Mouse (Mus musculus) C2C12 (cell line): ENCODE data around the gene Atrnl1.

Source experiments
- CEBPB ChIP-seq: IDR thresholded peaks from one replicate; pipeline ENCODE4 v1.6.1; 2011; ENCODE audit warnings: low read depth, mild to moderate bottlenecking, control low read depth, moderate library complexity
- CTCF ChIP-seq: IDR thresholded peaks from one replicate; pipeline ENCODE4 v1.5.1; 2011; ENCODE audit not compliant: control insufficient read depth, insufficient read depth, insufficient read length
- MAX ChIP-seq: IDR thresholded peaks from one replicate; pipeline ENCODE4 v1.6.1; 2011; ENCODE audit warnings: mild to moderate bottlenecking, control low read depth
- MYOD1 ChIP-seq: IDR thresholded peaks from one replicate; pipeline ENCODE4 v1.6.1; 2011; ENCODE audit warnings: low read depth; ENCODE audit not compliant: control insufficient read depth, insufficient read length
- MYOG ChIP-seq: IDR thresholded peaks from one replicate; pipeline ENCODE4 v1.6.1; 2011; ENCODE audit not compliant: control insufficient read depth, insufficient read length; ENCODE audit errors: extremely low read depth
- USF1 ChIP-seq: IDR thresholded peaks from one replicate; pipeline ENCODE4 v1.6.1; 2011; ENCODE audit warnings: low read depth, mild to moderate bottlenecking, control low read depth, moderate library complexity

- TF ChIP-seq CTCF: no peak
- no peak for TF ChIP-seq MYOG
- no peak for TF ChIP-seq MAX
- TF ChIP-seq MYOD1: no peak
- TF ChIP-seq USF1: no peak
- TF ChIP-seq CEBPB: peak; percentile 73
Observed at GRCm38 (mm10) chr19:57610058-57610475, 767 bp upstream of the Atrnl1 start.
